Comparison of ENCODE assay signal across 25 mouse cellular contexts in genomic region chr11:106633456-106633855, GRCm38 (mm10).
"Had no signal": no experiment of that assay in that cellular context is flagged by ENCODE, and none has a peak within 500 bp of the region (broad histone marks: within the 10 kb centered on the region; RNA-seq: fewer than 3 reads in every experiment).

No protein-coding gene starts in this region.

- H3K9me3 ChIP-seq: heart, embryonic 15.5 days; hindbrain, embryonic 15.5 days; limb, embryonic 15.5 days had no signal

- H3K4me1 ChIP-seq: limb, embryonic 13.5 days; limb, embryonic 15.5 days had no signal

- H3K9ac ChIP-seq: heart, embryonic 13.5 days; heart, embryonic 15.5 days; hindbrain, embryonic 13.5 days; hindbrain, embryonic 15.5 days; kidney, embryonic 15.5 days; limb, embryonic 13.5 days; limb, embryonic 15.5 days; liver, embryonic 12.5 days; liver, embryonic 14.5 days had no signal

- DNase-seq: gastrocnemius, adult 2 months; gastrocnemius, postnatal 10 days; gastrocnemius, postnatal 25 days; heart, adult 18-20 months; heart, postnatal 14 days; heart, postnatal 36 days; kidney, adult 11 months; kidney, adult 2 months; kidney, adult 9 months; kidney, postnatal 14 days; kidney, postnatal 36 days; left cerebral cortex, postnatal 4 days had no signal

- H3K27ac ChIP-seq: gastrocnemius, adult 2 months; heart, embryonic 13.5 days; heart, embryonic 15.5 days; hindbrain, embryonic 13.5 days; hindbrain, embryonic 15.5 days; hindbrain, postnatal 0 days; kidney, embryonic 15.5 days; kidney, postnatal 0 days; layer of hippocampus, adult 2 months; left cerebral cortex, adult 2 months; limb, embryonic 13.5 days; limb, embryonic 15.5 days; liver, embryonic 12.5 days; liver, embryonic 14.5 days had no signal

- H3K27me3 ChIP-seq: heart, embryonic 13.5 days; heart, embryonic 15.5 days; hindbrain, embryonic 15.5 days; kidney, embryonic 15.5 days; limb, embryonic 13.5 days; limb, embryonic 15.5 days had no signal

- H3K36me3 ChIP-seq: heart, embryonic 13.5 days; heart, embryonic 15.5 days; hindbrain, embryonic 13.5 days; hindbrain, embryonic 15.5 days; kidney, embryonic 15.5 days; limb, embryonic 13.5 days; limb, embryonic 15.5 days; liver, embryonic 12.5 days had no signal

- H3K4me3 ChIP-seq: gastrocnemius, adult 2 months; heart, embryonic 13.5 days; heart, embryonic 15.5 days; hindbrain, embryonic 13.5 days; hindbrain, embryonic 15.5 days; kidney, embryonic 15.5 days; layer of hippocampus, adult 2 months; left cerebral cortex, adult 2 months; limb, embryonic 13.5 days; limb, embryonic 15.5 days; liver, embryonic 12.5 days had no signal
